Mouse (Mus musculus) layer of hippocampus, postnatal 10 days (tissue): ENCODE data around the gene Stx7. TPM values are rescaled to one million over a fixed set of nuclear protein-coding genes. Genes with fewer than 3 reads are reported as not detected.

ENCODE experiments used
- DNase-seq, 2 experiments: peaks; one replicate each; pipeline ENCODE4 v3.0.0; 2021; ENCODE audit warnings: low spot score in 2 of 2
- total RNA-seq, 2 experiments: library from RNA; stranded (reverse); gene quantifications; 2 replicates each; pipeline ENCODE4 v1.2.3; 2021

Gene Stx7
- total RNA-seq, 2 experiments from 2014 or later: 169 to 187 TPM

DNA sequence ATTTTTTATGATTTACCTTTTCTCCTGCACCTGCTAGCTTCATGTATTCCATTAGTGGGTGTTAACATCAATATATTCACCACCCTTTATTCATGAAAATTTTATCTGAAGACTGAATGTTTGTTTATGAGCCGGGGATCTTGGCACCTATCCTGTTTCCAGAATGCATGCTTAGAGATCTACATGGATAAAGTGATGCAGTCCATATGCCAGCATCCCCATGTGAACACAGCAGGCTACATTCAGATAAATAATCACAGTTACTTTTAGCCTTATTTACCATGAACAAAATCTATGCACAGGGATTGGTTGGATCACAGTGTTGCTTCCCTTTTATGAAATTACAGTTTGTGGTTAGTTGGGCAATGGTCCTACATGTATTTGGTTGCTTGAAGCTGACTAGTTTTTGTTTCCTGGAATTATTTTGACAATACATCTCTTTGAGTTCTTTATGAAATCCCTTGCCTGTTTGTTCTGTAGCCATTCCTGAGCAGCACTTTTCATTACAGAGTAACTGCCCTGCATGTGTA lies 16.5 kb downstream of the Stx7 start:
- DNase-seq: no peak

DNA sequence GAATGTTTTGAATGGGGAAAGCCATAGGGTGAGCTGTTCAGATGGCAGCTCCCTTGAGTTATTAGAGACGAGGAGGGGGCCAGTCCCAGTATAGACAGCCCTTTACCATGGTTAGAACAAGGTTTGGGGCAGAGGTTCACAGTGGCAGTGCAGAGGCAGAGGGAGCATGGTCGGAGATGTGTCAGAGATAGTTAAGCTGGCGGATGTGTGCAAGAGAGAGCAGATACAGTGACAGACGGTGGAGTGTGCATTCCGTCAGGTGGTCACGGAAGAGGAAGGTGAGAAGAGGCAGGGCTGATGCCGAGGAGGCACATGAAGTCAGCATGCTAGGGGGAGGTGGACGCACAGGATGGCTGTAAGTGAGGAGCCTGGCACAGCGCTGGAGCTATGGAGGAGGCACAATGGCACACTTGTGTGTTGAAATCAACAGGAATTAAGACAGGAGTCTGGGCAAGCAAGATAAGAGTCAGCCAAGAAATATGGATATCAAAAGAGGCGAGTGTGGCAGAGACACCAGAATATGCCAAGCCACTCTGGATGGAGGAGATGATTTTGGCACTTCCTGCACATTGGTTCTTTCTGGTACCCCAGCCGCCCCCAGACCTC lies 19.0 kb downstream of the Stx7 start:
- no peak for DNase-seq

DNA sequence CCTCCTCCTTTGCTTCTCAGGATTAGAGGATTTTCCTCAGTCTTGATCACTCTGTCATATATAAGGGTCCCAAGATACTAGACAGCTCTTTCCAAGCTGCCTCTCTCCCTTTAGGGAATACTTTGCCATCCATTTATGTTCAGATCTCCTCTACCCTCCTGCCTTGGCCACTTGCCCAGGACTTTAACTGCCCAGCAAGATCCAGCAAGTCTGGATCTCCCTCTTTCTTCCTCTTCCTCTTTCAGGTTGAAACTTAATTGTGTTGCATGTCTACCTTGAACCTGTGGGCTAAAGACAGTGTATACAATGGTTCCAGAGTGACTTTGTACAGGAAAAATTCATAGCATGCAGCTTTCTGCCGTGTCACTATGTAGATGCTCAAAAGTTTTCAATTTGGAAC lies 19.8 kb downstream of the Stx7 start:
- no peak for DNase-seq

DNA sequence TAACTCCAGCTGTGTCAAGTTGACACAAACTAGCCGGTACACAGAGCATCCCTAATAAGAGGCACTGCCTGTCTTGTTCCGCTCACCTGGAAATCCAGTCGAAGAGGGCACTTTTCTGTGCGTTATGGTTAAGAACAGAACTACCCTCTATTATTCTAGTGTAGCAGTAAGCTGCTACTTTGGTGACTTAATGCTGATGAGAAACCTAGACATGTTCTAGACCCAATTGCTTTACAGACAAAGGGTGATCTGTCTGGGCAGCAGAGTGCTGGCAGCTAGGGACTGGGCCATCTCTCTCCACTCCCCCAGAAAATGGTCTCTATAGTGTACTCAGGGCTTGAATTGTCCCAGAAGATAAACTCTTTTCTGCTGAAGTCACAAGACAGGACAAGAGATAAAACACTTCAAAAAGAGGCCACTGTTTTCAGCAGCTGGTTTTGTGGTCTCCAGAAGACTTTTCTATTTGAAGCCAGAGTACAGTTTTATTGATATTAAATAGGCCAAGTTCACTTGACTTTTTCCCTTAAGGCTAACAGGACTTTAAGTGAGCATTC lies 22.9 kb downstream of the Stx7 start:
- DNase-seq: no peak

DNA sequence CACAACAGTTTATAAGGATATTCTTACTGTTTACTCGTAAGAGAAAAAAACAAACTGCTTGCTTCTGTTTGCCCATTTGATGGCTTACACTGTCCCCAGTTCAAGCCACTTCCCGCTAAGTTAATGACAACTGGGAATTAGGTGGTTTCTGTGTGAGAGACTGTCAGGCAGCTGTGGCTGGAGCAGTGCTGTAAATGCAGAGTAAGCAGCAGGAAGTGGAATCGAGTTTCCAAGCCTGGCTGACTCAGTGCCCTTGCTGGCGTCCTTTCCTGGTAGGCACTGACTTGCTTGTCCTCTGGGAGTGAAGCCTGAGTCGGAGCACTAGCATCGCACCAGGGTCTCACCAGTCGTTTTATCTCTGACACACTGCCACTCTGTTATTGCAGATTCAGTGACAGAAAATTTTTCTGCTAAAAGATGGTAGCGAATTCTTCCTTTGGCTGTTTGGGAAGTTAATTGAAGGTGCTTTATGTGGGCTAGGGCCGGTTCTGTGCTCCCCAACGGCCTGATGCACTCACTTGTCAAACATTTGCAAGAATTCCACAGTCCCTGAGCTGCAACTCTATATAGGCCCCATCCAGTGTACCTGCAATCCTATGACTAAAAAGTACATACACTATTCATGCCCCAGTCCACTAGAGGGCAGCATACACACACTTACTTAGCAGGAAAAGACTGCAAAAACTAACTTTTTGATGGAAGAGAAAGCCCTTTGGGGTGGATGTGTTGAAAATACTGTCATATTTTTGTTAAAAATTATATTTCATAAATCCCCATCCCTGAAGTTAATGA lies 24.3 kb downstream of the Stx7 start:
- DNase-seq: peak; percentile 34 to 50

DNA sequence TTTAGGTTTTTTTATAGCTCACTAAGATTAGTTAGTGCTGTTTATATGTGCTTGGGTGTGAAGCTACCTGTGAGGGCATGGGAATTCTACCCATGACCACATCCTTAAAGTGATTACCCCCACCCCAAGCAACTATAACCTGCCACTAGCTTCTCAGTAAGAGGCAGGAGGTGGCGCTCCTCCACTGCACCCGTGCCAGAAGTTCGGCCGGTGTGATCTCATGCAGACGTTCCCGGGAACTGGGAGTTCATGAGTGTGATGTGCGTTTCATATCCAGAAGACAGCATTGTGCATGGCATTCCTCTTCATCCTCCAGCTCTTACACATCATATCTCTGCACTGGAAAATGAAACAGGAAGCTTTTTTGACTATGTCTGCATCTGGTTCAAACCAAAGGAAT lies 41.3 kb downstream of the Stx7 start:
- peak in 1 of 2 experiments; percentile 32 for DNase-seq

DNA sequence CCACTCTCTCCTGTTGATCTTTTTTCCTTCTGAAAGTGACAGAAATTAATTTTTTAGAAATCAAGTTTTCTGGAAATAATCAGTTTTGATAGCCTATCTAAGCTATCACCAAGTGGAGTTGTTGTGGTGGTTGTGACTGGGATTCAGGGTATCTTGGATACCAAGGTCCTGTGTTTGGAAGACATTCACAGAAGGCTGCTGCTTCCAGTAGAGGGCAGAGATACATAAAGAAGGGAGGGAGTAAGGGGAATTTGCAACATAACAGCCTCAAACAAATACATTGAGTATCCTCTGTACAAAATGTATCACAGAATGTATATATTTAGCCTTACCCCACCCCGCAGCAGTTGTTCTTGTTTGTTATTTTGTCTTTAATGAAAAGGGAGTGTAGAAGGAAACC lies 42.9 kb downstream of the Stx7 start:
- DNase-seq: no peak

DNA sequence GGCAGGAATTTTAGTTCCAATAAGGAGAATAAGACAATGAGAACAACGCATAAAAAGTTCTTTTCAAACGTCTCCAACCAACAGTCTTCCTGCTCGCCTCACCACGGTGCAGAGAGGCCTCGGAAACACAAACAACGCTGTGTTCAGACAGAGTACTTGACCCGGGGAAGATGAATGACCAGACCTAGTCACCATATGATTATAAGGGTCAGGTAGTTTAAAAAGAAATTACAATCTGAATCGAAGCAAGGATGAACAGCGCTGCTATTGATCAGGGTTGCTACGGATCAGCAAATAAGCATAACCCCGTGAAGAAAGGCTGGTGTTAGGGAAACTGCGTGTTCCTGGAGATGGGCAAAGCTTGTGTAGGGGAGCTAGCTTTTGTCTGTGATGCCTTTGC lies 50.2 kb downstream of the Stx7 start:
- DNase-seq: no peak

DNA sequence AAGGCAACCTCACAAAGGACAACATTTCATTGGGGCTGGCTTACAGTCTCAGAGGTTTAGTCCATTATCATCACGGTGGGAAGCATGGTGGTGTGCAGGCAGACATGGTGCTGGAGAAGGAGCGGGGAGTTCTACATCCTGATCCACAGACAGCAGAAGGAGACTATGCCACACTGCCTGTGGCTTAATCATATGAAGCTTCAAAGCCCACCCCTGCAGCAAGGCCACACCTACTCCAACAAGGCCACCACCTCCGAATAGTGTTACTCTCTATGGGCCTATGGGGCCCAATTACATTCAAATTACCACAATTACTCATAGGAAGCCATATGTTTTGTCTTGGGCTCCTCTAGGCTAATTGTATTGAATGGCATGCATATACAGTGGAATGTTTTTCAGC lies 51.0 kb downstream of the Stx7 start:
- DNase-seq: no peak

DNA sequence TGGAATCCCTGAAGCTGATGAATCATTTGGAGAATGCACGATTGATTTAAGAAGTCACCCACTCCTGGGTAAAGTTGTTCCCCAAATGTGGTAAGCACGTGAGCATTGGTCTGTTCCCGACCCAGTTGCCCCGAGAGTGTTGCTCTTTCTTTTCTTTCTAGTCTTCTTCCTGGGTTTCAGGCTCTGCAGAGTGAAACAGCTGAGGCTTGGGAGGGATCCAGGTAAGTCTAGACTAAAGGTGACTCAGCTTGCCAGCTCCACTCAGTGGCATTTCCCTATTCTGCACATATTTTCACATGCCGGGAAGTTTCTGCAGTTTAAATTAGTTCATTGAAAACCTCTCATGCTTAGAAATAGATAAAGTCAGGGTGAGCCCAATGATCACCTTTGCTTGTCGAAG lies 61.0 kb downstream of the Stx7 start:
- no peak for DNase-seq

DNA sequence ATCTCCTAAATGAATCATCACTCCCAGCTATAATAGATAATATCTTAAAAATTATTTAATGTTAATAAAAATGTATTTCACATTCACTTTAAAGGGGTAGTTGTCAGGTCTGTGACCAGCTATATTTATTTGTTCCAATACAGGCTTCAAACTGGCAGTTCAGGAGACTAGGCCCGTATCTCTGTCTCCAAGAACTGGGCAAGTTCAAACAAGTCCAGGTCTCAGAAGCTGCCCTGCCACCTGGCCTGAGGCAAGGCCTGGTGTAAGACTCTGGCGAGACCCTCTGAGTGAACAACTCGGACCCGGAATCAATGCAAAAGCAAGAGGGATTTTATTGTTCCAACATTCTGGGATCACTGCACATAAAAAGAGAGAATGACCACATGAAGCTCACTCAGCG lies 64.2 kb downstream of the Stx7 start:
- no peak for DNase-seq

DNA sequence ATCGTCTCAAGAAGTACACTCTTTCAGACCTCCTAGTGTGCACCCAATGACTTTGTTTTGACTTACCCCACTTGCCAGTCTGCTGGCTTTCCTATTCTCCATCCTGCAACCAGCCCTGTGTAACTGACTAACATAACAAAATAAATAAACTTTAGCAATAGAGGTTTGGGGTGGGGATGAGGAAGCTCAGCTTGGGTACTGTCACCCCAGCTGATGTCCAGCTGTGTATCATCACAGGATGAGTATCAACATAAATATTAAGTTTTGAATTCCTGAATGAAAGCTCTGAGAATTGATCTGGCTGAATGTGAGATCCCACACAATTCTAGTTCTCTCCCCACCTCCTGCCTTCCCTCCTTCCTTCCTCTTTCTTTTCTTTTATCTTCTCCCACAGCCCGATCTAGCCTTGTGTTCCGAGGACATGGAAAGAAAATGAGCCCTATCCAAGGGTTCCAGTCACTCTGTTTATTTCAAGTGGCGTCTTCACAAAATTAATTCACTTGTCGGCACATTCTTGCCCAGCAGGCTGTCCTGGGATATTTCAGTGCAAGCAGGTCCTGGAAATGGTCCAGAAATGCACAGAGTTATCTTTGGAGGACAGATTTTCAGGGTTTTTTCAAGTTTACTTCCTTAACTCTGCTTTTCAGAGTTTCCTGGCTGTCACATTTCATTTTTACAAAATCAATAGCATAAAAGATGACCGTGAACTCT lies 68.6 kb downstream of the Stx7 start:
- no peak for DNase-seq

DNA sequence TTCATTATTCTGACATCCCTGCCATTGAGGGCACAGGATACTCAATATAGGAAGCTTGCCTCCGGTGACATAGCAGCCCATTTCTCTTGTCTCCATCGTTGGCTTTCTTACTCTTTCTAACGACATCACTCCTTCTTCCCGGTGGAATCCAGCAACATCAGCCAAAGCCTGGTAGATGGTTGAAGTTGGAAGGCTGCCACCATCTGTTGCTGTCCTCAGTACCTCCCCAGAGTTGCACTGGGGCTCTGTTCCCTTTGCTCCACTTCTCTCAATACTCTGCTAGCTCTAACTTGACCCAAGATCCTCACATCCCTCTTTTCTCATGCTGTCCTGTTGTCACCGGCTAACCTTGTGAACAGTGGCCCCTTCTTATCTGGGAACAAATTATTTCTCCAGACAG lies 71.8 kb downstream of the Stx7 start:
- DNase-seq: no peak

DNA sequence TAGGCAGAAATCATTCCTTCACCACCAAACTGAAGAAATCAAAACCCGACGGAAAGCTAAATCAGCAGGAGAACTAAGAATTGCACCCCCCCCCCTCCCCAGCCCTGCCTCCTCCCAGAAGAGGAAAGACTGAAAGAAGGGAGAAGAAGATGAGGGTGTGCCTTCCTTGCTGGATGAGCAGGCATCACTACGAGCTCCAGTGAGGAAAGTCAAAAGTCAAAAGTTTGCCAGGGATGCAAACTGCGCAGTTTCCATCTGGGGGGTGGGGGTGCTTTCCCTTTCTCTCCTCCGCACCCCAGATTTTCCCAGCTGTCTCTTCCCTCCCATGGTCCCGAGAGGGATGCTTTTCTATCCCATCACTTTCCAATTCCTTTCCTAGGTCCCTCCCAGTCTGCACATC lies 73.8 kb downstream of the Stx7 start:
- DNase-seq: no peak

DNA sequence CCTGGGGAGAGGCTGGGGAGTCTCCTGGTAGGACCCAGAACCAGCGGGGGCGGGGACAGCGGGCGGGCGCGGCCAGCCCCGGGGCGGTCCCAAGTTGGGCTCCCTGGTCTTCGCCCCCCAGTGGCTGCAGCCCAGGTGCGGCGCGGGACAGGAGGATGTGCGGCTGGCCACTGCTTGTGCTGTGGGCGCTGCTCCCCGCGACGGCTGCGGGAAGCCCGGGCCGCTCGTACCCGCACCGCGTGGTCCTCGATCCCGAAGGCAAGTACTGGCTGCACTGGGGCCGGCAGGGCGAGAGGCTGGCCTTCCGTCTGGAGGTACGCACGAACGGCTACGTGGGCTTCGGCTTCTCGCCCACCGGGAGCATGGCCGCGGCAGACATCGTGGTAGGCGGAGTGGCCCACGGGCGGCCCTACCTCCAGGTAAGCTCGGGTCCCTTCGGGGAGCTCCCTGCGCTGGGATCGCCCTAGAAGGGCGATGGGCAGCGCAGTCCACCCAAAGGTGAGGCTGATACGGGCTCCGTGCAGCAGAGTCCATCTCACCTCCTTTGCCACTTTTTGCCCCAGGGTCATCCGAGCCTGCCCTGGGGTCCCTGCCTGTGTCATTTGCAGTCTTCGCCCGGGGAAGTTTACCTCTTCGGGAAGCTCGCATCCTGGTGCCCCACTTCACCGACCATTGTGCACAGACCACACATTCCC lies 74.5 kb downstream of the Stx7 start, which contains the start of gene Moxd1:
Gene Moxd1 (plus strand): TSS at position 69 of the 695 bp plus-strand sequence.
- DNase-seq: peak in 1 of 2 experiments; percentile 20

DNA sequence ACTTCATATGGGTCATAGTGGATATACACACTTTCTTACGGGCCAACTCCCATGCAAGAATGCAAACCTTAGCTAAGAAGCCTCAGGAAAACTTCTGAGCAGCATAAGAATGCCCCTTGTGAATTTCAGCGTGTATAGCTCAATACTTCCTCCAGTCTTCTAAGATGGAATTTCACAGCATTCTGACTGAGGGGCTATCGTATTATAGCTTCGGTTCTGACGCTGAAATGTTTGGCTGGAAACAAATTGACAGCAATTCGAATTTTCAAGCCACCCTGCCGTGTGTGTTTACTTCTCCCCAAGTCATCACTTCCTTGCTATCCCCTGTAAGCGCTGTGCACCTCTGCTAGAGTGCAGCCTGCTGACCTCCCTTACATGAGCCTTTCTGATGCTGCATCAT lies 75.5 kb downstream of the Stx7 start:
- no peak for DNase-seq

DNA sequence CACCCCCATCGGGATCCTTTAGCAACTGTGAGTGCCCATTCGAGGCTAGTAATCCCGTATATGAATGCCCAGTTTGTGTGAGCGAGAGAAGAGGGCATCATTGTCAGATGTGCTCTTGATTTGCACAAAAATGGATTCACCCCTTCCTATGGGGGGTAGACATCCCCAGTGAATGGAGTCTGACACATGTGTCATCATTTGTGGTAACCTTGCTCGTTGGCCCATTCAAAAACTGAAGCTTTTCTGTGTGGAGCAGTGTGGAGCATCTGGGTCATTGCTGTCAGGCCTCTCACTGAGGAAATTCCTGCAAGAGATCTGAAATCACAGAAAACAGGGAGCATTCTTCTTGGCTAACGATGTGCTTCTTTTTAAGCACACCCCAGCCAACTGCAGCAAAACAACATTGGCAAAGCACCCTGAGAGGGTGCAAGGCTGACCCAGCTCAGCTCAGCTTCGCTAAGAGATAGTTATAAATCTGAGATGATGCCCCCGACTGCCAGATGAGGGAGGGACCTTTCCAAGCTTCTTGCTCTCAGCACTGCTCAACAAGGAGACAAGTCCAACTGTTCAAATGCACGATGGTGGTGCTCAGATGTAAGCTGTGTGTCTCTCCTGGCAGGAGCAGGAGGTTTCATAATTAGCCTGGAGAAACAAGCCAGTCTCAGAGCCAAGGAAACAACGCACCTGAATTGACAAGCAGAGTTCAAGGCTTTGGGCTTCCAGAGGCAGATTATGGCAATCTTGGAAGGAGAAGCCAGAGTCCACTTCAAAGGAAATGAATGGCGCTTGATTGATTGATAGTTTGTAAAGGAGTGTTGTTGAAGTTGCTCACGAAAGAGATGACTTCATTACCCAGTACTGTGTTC lies 79.4 kb downstream of the Stx7 start:
- DNase-seq: no peak

DNA sequence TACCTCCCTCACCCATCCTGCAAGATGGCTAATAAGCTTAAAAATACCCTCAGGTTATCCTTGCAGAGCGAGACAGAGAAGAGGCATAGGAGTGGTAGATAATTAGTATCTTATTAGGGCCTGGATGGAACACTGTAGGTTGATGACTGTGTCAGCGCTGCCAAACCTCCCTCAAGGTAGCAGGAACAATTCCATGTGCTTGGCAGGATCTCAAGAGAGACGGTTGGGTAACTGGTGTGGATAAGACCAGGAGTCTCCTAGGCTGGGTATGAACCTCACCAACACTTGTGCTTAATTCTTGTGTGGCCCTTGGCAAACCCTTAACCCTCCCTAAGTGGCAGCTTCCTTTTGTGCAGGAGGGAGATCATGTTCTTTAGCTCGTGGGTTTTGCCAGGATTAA lies 83.2 kb downstream of the Stx7 start:
- DNase-seq: no peak

DNA sequence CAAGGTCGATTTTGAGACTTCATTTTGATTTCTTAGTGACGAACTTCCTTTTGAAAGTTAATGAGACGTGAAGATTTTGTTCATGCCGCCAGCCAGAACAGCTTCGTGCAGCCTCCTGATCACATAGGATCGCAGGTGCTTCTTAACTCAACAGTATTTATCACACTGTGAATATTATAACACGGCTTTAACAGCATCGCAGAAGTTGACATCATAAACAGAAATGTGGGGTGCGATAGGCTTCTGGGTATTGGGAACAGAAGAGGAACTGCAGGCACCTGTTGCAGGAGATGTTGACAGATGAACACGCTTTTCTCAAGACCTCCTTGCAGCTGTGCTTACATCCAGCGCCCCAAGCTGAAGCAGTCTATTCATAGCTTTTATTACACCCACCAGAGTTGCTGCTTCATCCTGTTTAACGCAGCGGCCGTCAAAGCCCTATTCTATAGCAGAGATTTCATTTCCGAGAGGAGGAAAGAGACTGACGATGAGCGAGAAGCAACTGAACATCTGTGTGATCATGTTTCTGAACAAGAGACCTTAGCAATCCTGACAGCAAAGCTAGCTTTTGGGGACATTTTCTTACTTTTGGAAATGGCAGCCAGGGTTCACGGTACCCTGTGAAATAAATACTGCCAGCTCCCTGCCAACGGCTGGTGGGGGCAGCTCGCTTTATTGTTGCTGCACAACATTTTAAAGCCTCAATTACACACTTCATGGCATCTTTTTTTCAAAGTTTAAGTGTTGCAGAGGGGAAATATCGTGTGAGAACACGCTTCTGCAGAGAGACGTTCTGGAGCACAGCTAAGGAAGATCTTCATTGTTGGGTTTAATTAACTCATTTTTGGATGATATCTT lies 86.6 kb downstream of the Stx7 start:
- peak in 1 of 2 experiments; percentile 14 for DNase-seq
